Mouse (Mus musculus): Measurements from ENCODE around the gene H2-T3.
"Not testable (repeated sequence)": the region's sequence is repeated elsewhere in the genome, so short reads cannot be mapped to it uniquely, and the experiment has no call there.

Gene H2-T3

GRCm38 (mm10) chr17:36176132-36176531, 14.0 kb downstream of the H2-T3 start:
- not testable (repeated sequence) for DNase-seq

- no peak for DNase-seq
These were observed 19.7 kb downstream of the H2-T3 start for GRCm38 (mm10) chr17:36170287-36170814.

- DNase-seq: no peak
These were observed 20.3 kb downstream of the H2-T3 start for GRCm38 (mm10) chr17:36169753-36170152.

- DNase-seq: not testable (repeated sequence)
These were observed 21.0 kb downstream of the H2-T3 start for GRCm38 (mm10) chr17:36169094-36169493.

- DNase-seq: peak; percentile 21
These were observed 21.9 kb downstream of the H2-T3 start, which contains the start of gene Gm8909 for GRCm38 (mm10) chr17:36168039-36168652. Gene Gm8909, minus strand, starts transcription at chr17:36168537.

GRCm38 (mm10) chr17:36167306-36168038, 22.6 kb downstream of the H2-T3 start:
- DNase-seq: peak; percentile 25

GRCm38 (mm10) chr17:36166901-36167300, 23.2 kb downstream of the H2-T3 start:
- not testable (repeated sequence) for DNase-seq

GRCm38 (mm10) chr17:36161129-36162051, 28.7 kb downstream of the H2-T3 start:
- DNase-seq: no peak

GRCm38 (mm10) chr17:36158264-36158663, 31.8 kb downstream of the H2-T3 start:
- DNase-seq: not testable (repeated sequence)

GRCm38 (mm10) chr17:36157782-36158181, 32.3 kb downstream of the H2-T3 start:
- DNase-seq: not testable (repeated sequence)

GRCm38 (mm10) chr17:36154271-36155149, 35.6 kb downstream of the H2-T3 start:
- DNase-seq: no peak

- DNase-seq: peak; percentile 20
These were observed 38.9 kb downstream of the H2-T3 start for GRCm38 (mm10) chr17:36151200-36151599.

GRCm38 (mm10) chr17:36148468-36148867, 41.6 kb downstream of the H2-T3 start:
- DNase-seq: not testable (repeated sequence)

GRCm38 (mm10) chr17:36146937-36147336, 43.1 kb downstream of the H2-T3 start:
- not testable (repeated sequence) for DNase-seq

- not testable (repeated sequence) for DNase-seq
These were observed 44.3 kb downstream of the H2-T3 start for GRCm38 (mm10) chr17:36145861-36146156.

GRCm38 (mm10) chr17:36145111-36145860, 44.8 kb downstream of the H2-T3 start:
- DNase-seq: no peak

GRCm38 (mm10) chr17:36136299-36136848, 53.7 kb downstream of the H2-T3 start:
- not testable (repeated sequence) for DNase-seq
